Mouse (Mus musculus) embryo, embryonic 11 days (tissue): Measurements from ENCODE around the gene Ncf2.
A peak's percentile ranks its signal among the peaks of the same experiment; 100 is the strongest.
"Not testable (repeated sequence)": the region's sequence is repeated elsewhere in the genome, so short reads cannot be mapped to it uniquely, and the experiment has no call there.

ENCODE experiments used
- DNase-seq: peaks from one replicate; pipeline ENCODE4 v3.0.0-alpha.2; 2015

Ncf2 gene

DNA sequence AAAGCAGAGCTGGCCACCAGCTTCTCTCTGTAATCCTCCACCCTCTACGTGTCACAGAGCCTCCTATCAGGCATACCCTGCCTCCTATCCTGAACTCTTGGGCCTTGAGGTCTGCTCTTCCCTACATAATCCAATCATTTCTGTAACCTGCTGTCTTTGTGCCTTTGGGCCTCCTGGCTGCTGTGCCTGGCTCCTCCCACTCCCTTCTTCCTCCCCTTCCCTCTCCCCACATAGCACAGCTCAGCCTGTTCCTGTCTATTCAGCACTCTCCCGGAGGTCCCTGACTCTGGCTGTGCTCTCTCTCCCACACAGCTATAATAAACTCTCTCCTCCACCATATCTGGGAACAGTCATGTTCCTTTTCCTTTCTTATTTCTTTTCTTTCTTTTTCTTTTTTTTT lies at the start of gene Ncf2:
Ncf2 (plus strand) TSS at position 298 of the 400 bp plus-strand sequence.
- peak; percentile 45 for DNase-seq

- no peak for DNase-seq
Observed at GRCm38 (mm10) chr1:152750312-152750965, 49.6 kb upstream of the Ncf2 start, which contains the start of gene Apobec4. Gene Apobec4, plus strand, starts transcription at chr1:152750551.

- DNase-seq = no peak
Observed at GRCm38 (mm10) chr1:152761791-152762190, 38.2 kb upstream of the Ncf2 start.

DNA sequence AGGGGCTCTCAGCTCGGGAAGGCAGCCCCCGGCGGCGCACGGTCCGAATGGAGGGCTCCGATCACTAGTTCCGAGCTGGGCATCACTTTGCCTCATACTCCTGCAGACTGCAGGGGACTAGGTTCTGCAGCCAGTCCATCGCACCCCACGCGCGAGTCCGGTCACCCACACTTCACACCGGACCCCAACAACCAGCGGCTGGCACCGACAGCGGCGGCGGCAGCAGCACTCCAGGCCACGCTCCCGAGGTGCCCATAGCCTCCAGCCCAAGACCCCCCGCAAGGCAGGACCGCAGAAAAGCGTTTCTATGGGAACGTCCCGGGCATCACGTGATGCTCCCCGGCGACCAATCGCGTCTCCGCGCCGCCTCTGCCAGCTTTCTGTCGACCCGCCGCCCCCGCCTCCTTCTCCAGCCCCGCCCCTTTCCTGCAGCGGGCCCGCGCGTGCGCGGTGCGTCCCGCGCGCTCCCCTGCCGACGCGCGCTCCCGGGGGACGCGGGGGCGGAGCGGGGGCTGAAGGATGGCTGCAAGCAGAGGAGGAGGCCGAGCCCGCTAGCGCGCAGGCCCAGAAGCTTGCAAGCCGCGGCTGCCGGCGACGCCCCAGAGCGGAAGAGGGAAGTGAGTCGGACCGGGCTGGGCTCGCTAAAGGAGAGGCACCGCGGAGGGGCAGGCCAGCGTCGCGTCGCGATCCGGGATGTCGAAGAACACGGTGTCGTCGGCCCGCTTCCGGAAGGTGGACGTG lies 33.8 kb upstream of the Ncf2 start, which contains the start of the genes Rgl1 and Arpc5:
Rgl1 (minus strand) TSS at position 320 of the 741 bp plus-strand sequence.
Arpc5 (plus strand) TSS at position 511 of the 741 bp plus-strand sequence.
- peak; percentile 97 for DNase-seq

DNA sequence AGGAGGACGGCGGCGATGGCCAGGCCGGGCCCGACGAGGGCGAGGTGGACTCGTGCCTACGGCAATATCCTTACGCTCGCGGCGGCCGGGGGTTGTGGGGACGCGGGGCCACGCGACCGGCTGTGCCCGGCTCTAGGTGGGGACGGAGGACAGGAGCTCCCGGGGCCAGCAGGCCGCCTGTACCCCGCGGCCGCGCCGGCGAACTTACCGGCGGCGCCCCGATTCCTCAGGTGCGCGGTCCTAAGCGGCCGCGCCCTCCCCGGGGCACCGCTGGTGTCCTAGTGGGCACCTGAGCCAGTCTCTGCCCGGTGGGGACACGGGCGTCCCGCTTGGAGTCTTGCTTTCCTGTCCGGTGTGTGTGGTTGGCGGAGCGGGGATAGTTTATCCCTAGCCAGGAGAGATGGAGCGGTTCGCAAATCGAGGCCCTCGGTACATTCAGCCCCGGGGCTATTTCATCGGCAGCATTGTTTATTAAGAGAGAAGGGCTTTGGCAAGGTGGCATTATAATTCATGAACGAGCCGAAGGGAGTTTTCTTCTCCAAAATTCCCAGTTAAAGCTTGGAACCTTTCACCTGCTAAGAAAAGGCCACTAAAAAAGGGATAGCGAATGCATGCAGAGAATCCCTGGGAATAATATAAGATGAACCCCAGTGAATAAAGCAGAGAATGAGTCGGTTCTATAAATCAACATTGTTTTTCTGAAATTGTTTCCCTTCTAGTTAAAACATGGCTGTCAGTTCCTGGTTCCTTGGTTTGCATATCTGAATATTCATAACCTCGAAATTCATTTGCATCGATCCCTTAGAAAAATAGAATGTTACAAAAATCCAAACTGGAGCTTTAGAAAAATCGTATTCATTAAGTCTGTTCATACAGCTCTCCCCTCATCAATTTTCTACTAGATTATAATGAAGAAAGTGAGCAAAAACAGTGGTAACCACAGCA lies 32.9 kb upstream of the Ncf2 start:
- DNase-seq = no peak

DNA sequence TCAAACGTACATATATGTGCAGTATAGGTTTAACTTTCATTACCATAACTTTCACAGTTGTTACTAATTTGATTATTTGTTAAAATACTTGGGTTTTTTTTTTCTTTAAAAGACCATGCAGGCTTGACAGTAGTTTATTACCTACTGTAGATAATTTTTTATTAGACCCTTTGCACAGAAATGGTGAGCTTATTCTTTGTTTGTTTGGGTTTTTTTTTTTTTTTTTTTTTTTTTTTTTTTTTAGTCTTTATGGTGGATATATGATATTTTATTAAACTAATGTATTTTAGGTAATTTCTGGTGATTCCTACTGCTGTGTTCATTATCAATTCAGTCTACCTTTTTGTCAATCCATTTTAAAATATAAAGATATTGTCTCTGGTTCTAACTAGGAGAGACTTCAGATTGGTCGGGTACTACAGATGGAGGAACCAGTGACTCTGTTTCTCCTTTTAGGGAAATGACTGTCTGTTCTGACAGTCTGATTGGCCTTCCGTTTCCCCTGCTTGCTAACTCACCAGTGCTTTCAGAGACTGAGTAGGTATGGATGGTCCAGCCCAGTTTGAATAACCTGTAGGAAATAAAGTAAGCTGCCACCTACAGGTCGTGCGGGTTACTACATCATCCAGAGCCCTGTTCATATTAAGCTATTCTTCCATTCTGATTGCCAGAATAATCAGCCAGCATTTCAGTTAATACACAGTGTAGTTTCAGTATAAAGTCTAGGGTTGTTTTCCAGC lies 32.1 kb upstream of the Ncf2 start:
- DNase-seq = peak; percentile 88

DNA sequence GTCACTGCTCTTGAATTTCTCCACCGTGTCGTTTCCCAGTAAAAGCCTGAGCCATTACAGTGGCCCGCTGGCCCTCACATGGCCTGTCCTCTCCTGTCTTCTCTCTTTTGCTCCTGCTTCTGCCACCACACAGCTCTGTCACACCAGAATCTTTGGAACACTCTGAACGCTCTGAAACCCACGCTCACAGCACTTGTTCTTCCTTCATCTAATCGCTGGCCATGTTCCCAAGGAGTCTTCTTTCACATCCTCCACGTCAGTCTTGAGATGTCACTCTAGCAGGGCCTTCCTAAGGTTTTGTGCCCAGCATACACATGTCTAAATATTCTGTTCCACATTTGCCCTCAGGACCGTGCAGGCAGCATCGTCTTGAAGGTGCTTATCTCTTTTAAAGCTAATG lies 29.0 kb upstream of the Ncf2 start:
- DNase-seq = no peak

DNA sequence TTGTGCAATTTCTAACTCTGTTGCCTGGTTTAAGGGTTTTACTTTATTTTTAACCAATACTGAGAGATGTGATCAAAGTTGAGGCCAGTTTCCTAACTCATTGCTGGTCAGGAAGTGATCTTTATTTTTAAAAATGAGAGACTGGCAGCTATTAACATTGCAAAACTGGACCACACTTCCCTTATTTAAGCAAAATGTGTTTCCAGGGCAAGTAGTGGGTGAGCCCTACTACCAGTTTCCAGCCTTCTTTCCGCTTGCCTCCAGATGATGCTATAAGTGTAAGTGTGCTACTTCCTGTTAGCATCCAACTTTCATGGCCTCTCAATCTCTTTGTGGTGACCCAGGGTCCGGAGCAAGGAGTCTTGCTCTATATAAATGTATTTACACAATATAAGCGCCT lies 25.4 kb upstream of the Ncf2 start:
- DNase-seq = not testable (repeated sequence)

GRCm38 (mm10) chr1:152779071-152779737 lies 20.8 kb upstream of the Ncf2 start:
- DNase-seq = peak; percentile 76

- DNase-seq = no peak
Observed at GRCm38 (mm10) chr1:152784620-152785019, 15.4 kb upstream of the Ncf2 start.

DNA sequence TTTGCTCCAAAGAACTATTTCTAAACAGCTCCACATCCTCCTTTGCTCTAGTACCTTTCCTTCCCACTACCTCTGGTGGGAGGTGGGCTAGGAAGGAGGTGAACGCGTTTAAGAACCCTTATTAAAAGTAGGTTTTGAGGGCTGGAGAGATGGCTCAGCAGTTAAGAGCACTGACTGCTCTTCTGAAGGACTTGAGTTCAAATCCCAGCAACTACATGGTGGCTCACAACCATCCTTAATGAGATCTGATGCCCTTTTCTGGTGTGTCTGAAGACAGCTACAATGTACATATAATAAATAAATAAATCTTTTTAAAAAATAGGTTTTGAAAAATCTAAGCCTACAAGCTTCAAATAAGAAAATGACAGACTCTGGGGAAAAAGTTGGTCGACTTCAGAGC lies 14.5 kb upstream of the Ncf2 start:
- DNase-seq = not testable (repeated sequence)

DNA sequence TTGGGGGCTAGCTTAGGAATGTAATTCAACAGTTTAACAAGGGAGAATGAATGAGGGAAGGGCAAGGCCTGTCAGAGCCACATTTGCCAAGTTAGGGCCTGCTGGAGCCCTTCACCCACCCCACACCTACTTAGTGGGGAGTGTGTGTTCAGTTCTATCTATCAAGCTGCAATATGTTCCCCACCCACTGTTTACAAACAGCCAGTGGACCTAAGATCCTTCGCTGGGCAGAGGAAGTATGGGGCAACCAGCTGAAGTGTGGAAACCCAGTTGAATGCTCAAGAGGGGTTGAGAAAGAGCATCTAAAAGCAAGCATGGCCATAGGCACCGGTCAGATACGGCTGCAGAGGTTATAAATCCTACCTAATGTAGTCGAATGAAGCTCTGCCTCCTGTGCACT lies 13.0 kb upstream of the Ncf2 start:
- DNase-seq = no peak

DNA sequence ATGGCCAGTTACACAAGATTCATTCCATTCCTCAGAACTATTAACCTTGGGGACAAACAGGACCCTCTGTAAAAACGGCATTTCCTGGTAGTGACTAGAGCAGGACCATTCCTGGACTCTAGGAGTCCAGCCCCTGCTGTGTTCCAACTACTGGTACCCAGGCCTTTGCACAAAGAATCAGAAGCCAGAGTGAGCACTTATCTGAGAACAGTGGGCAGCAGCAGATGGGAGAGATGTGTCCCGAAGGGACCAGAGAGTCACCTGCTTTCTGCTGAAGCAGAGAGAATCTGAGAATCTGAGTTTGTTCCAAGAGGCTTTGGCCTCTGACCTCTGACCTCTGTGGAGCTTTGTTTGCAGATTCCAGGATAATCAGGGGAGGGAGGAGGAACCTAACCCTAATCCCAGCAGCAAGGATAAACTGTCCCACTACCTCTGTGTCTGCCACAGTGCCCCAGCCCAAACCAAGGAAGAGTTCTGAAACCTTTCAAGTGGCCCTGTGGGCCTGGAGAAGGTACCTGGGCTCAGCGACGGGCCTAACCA lies 11.8 kb upstream of the Ncf2 start:
- no peak for DNase-seq

DNA sequence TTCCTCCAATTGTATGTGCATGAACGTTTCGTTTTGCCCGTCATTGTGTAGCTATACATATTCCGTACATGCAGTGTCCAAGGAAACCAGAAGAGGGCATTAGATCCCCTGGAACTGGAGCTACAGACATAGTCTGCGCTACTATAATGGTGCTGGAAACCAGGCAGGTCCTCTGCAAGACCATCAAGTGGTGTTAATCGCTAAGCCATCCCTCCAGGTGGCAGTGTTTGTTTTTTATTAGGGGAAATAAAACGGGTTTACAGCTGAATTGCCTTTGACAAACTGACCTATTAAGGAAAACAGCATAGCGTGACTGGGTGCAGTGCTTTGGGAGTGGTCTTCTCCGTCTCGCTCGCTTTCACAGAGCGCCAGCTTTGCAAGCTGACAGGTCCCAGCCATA lies 9.7 kb upstream of the Ncf2 start:
- peak; percentile 77 for DNase-seq

DNA sequence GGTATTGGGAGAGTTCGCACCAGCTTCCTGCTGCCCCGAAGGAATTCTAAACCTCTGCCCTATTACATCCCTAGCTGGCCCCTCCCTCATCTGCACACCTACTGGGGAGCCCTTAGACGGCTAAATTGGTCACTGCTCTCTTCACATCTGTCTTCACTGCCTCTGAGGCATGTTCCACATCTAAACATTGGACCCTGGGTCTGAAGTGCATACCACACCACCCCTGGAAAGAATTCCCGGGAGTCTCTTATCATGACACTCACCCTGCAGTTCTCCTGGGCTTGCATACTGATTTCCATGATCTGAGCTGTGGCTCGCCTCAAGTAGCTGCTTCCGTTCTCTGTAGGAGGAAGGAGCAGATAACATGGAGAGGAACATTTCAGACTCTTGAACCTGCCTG lies 9.2 kb upstream of the Ncf2 start:
- no peak for DNase-seq

- DNase-seq = peak; percentile 47
Observed at GRCm38 (mm10) chr1:152791269-152791668, 8.7 kb upstream of the Ncf2 start.

GRCm38 (mm10) chr1:152792736-152793494 lies 7.1 kb upstream of the Ncf2 start:
- peak; percentile 66 for DNase-seq

DNA sequence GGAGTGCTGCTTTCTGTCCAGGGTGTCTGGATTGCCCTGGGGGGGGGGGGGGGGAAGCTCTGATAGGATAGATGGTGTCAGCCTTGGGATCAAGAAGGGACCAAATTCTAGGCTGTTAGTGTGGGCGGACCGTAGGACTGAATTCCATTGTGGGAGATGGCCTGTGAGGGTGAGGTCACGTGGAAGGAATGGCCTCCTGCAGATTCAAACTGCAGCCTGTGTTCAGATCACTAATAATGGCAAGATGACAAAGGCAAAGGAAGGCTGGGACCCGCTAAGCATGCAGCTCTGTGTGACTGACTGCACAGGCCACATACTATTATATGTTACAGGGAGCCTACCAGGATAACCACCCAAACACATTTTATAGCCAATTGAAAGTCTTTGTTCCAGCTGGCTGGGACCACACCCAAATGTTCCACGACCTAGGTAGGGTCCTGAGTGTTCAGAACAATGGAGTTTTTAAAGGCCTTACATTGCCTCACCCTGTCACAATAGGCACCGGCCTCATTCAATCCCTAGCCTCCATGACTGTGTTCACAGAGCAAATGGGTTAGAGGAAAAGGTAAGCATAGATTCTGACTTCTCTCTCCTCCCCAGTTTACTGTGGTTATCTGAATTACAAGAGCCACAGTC lies 6.4 kb upstream of the Ncf2 start:
- peak; percentile 46 for DNase-seq

- no peak for DNase-seq
Observed at GRCm38 (mm10) chr1:152795688-152796255, 4.2 kb upstream of the Ncf2 start.
